11 mouse cellular contexts compared by ENCODE assay signal in the genomic region with DNA sequence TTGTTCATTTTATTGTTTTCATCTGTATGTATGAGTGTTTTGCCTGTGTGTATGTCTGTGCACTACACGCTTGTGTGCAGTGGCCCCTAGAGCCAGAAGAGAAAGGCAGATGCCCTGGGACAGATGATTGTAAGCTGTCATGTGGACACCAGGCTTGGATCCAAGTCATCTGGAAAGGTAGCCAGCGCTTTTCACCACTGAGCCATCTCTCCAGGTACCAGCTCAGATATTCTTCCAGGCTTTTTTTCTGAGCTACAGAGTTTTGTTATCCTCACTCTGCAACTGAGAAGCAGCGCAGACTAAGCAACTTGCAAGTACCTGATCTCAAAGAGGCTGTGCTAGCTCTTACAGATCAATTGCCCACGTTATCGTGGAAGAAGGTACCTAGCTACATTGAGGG. TPM values are rescaled to one million over a fixed set of nuclear protein-coding genes. Genes with fewer than 3 reads are reported as not detected.
DNase-seq lines count a peak whose midpoint lies in the region; ATAC-seq and TF ChIP-seq lines count a peak whose summit lies in the region.
"Had no signal": no experiment of that assay in that cellular context is flagged by ENCODE, and none has a peak within 500 bp of the region (broad histone marks: within the 10 kb centered on the region; RNA-seq: fewer than 3 reads in every experiment).

No protein-coding gene starts in this region.

- H3K4me3 ChIP-seq in E14TG2a.4 (replicated peaks; ENCODE audit: low read length) = 0 out of 2 replicates have a peak overlapping the region, but pooled peaks have one; percentile 91
- H3K4me3 ChIP-seq in kidney, postnatal 0 days (replicated peaks; ENCODE audit: low read depth, low read length) = no peak overlapping the region

- no peak for ATAC-seq in kidney, postnatal 0 days (replicated peaks; ENCODE audit: low FRiP score, low read depth)
- ATAC-seq: Patski had no signal

- 76% methylated on average over 5 of the region's 5 CpGs for WGBS in kidney, postnatal 0 days

- peaks cover 21% of the 10 kb centered on the region for H3K27me3 ChIP-seq in E14TG2a.4 (ENCODE audit: insufficient read depth, low read length)
- H3K27me3 ChIP-seq in kidney, postnatal 0 days (ENCODE audit: insufficient read depth, low read length) = no peaks in the 10 kb centered on the region

- H3K4me1 ChIP-seq in E14TG2a.4 (replicated peaks; ENCODE audit: low read depth, low read length) = peaks cover 16% of the 10 kb centered on the region
- H3K4me1 ChIP-seq in kidney, postnatal 0 days (replicated peaks; ENCODE audit: insufficient read depth, low read length) = no peaks in the 10 kb centered on the region

- no peaks in the 10 kb centered on the region for H3K9me3 ChIP-seq in E14TG2a.4 (ENCODE audit: low read length)
- no peaks in the 10 kb centered on the region for H3K9me3 ChIP-seq in kidney, postnatal 0 days (replicated peaks; ENCODE audit: low read length)

- TF ChIP-seq CTCF in E14TG2a.4 (conservative IDR thresholded peaks at IDR 0.05; ENCODE audit: low read length) = no peak
- TF ChIP-seq CTCF in kidney, postnatal 0 days (IDR thresholded peaks at IDR 0.05; ENCODE audit: low read depth) = no peak

- DNase-seq in kidney, adult 11 months = peak; percentile 36
- no peak for DNase-seq in kidney, postnatal 10 days
- peak; percentile 10 to 20 for DNase-seq in cerebellum, postnatal 25 days
- DNase-seq in kidney, postnatal 0 days (ENCODE audit: low spot score) = no peak
- DNase-seq in thymus, postnatal 4 days = no peak
- DNase-seq in layer of hippocampus, adult 9-11 months = no peak
- no peak for DNase-seq in natural killer cell, adult 2 months (ENCODE audit: low spot score in 2 of 2)
- DNase-seq: spleen, adult 18-20 months had no signal

- no peak overlapping the region for H3K27ac ChIP-seq in kidney, postnatal 0 days
- H3K27ac ChIP-seq: hindbrain, embryonic 14.5 days had no signal

- H3K4me2 ChIP-seq in kidney, postnatal 0 days (ENCODE audit: low read length) = peak overlapping the region; percentile 98

- H3K9ac ChIP-seq in kidney, postnatal 0 days (ENCODE audit: low read depth, low read length) = no peak overlapping the region

- H3K36me3 ChIP-seq in E14TG2a.4 (ENCODE audit: insufficient read depth, low read length) = no peaks in the 10 kb centered on the region
- H3K36me3 ChIP-seq in kidney, postnatal 0 days (ENCODE audit: insufficient read depth, low read length) = no peaks in the 10 kb centered on the region

RNA-seq across cellular contexts. Expression of gene Vps13a, which starts 1.5 kb away (rescaled TPM):
- polyA plus RNA-seq in kidney, postnatal 0 days (2015; fragmentation: Nextera tagmentation; extraction: Ambion mirVana) = 9.6 TPM in 2 replicates

Comparison
In these comparisons a context has a peak if more than half of its experiments do, and no peak if none do; other contexts are left out.
1. DNase-seq: peak in kidney, adult 11 months (single experiment) and cerebellum, postnatal 25 days (2 of 2); none in kidney, postnatal 10 days (single experiment), kidney, postnatal 0 days (single experiment), thymus, postnatal 4 days (single experiment), layer of hippocampus, adult 9-11 months (single experiment) and natural killer cell, adult 2 months (0 of 2).